Mouse (Mus musculus) large intestine, adult 2 months (tissue): ENCODE results near the gene Dnase1l1. TPM values are rescaled to one million over a fixed set of nuclear protein-coding genes. Genes with fewer than 3 reads are reported as not detected.
A peak's percentile ranks its signal among the peaks of the same experiment; 100 is the strongest.

Source experiments
- DNase-seq: peaks from one replicate; pipeline ENCODE4 v3.0.0-alpha.2; 2012; ENCODE audit warnings: low read depth, low spot score
- WGBS: fragments of 180-500 bp; shearing (Covaris S2); methylation state at CpG from one replicate; pipeline ENCODE4 v1.1.7; 2018; 5-methylcytosine and 5-hydroxymethylcytosine counted together
- polyA plus RNA-seq: library from polyadenylated mRNA; depleted of rRNA; stranded (reverse); fragments of >200 nt; gene quantifications from 2 replicates; pipeline ENCODE4 v1.2.3, GENCODE M21; 2012; rRNA removed

Dnase1l1 gene
- polyA plus RNA-seq = 20.5 and 25.7 TPM in 2 replicates

DNA sequence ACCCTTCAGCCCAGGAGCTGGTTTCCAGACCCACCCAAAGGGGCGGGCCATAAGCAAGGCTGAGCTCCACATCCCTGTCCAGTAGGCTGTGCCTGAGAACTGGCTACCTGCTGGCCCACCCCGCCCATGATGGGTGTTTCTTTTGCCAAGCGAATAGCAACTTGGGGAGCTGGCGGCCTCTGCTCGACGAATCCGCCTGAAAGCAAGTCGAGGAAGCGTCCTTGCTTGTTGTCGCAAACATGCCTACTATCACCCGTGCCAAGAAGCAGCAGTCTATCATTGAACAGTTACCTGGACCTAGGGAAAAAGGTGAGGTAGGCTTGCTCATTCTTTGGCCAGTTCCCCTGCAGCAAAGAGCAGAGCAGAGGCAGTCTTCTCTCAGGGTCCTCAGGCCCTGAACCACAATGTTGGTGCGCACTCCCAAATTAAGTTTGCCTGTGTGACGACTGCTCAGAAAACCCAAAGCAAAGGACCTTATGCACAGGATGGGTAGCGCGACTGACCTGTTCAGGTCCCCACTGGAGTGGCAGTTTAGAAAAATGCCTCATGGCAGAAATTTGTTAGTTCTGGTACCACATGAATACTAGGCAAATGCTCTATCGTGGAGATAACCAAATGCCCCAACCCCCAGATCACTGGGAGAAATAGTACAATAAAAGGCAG lies at the start of gene Dnase1l1, which contains the start of gene Taz:
Gene Dnase1l1 (minus strand): TSS at position 606 of the 663 bp plus-strand sequence.
Gene Taz (plus strand): TSS at position 181 of the 663 bp plus-strand sequence.
- no peak for DNase-seq
- WGBS = 13% methylated on average over 16 of the region's 16 CpGs

DNA sequence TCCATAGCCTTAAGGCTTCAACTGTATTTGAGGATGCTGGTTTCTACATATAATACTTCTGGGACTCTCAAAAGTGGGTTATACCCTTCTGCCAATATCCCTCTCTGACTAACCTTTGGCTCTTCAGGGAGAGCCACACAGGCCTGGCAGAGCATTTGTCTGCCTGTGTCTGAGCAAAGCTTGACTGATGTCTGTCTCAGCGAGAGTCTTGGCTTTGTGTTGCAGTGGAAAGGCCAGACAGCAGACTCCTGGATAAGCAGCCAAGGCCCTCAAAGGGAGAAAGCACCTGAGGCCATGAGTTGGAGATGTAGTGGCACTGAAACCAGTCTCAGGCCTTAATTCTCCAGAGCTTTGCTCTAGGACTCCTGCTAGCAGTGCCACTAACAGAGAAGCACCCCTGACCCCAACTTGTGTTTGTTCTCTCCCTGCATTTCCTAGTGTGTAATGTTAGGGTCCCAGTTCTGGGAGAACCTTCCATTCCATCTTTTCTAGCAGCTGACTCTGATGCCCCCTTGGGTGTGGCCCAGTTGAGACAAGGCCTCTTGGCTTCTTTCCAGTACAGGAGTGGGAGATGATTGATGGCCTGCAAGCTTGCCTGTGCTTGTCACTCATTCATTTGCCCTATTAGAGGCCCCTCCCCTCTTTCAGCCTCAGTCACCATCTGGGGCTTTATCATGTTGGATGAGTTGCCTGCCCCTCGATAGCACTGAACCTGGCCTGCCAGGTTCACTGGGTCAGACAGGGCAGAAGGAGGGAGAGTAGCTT lies 48.2 kb upstream of the Dnase1l1 start:
- no peak for DNase-seq
- WGBS = 40% methylated on average over 2 of the region's 2 CpGs

- DNase-seq = no peak
- WGBS = 35% methylated on average over 10 of the region's 10 CpGs
Measured at GRCm38 (mm10) chrX:74329215-74329671, 47.1 kb upstream of the Dnase1l1 start.

DNA sequence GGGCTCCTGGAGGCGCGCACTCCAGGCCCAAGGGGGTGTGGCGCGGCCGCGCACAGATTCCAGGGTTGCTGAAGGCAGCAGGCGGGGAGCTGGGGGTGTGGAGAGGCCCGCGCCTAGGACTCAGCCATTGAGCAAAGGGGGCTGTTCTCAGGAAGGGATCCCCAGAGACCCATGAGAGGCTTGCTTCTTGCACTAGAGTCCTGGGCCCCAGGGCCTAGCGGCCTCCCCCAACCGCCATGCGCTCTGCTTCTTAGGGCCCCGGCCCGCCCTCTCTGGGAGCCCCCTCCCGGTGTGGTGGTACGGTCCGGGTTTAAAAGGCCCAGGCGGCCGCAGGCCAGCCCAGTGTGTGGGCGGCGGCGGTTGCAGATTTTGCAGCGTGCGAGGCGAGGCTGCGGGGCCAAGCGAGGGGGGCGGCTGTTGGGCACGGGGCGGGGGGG lies 46.6 kb upstream of the Dnase1l1 start, which contains the start of gene Plxna3:
Gene Plxna3 (plus strand): TSS at position 342 of the 437 bp plus-strand sequence.
- 14% methylated on average over 28 of the region's 30 CpGs for WGBS
- peak; percentile 33 for DNase-seq

GRCm38 (mm10) chrX:74312540-74313464 lies 30.7 kb upstream of the Dnase1l1 start, which contains the start of gene Fam50a:
TSS of gene Fam50a (plus strand) at chrX:74313033.
- WGBS = 16% methylated on average over 59 of the region's 59 CpGs

DNA sequence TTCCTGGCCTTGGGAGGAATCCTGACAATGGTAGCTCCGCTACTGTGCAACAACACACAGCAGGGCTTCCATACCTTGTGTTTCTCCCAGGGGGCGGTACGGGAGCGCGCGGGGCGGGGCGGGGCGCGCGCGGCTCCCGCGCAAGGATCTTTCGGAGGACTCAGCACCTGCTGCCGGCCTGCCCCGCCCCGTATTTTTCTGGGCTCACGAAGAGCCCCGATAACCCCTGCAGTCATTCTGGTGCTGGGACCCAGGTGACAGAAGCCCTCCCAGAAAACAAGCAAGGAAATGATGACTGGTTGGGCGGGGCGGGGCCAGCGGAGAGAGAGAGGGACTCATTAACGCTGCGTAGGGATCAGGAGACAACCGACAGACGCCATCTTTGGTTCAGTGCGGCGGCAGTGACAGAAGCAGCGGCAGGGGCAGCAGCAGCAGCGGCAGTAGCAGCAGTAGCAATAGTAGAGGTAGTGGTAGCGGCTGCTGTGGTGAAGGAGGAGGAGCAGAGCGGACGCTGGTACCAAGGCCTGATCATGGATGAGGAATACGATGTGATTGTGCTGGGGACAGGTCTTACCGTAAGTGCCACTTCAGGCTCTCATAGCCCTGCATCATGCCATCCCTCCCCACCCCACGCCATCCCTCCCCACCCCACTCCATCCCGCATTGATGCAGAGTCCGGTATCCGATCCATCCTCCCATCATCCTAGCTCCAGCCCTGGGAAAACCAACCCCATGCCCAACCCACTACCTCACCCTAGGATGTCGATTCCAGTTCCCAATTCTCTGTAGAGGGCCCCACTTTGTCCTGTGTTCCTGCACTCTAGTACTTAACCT lies 22.9 kb upstream of the Dnase1l1 start, which contains the start of gene Gdi1:
Gene Gdi1 (plus strand): TSS at position 132 of the 834 bp plus-strand sequence.
- WGBS = 15% methylated on average over 41 of the region's 41 CpGs
- DNase-seq = no peak

More at GRCm38 (mm10) chrX:74312540-74313464, 30.7 kb upstream of the Dnase1l1 start, which contains the start of gene Fam50a:
- no peak for DNase-seq

GRCm38 (mm10) chrX:74299721-74300120 lies 17.6 kb upstream of the Dnase1l1 start:
- WGBS = 70% methylated on average over 3 of the region's 3 CpGs
- no peak for DNase-seq

DNA sequence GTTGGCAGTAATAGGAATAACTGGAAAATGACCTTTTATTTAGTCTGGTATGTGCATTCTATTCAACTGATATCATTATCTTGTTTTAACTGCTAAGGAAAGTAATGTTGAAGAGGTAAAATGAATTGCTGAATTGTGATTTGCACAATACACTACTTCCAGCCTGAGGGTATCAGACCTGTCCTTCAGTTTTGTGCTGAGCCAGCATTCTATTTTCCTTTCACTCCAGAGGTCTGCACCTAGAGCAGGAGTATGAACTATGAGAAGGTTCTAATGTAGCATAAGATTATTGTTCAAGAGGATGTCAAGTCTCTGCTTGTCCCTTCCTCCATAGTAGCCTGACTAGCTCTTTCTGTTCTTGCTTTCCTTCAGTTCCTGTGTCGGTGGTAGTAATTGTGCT lies 16.2 kb upstream of the Dnase1l1 start:
- 77% methylated on average over 1 of the region's 1 CpGs for WGBS
- no peak for DNase-seq

- WGBS = 16% methylated on average over 37 of the region's 37 CpGs
Measured at GRCm38 (mm10) chrX:74296538-74297448, 14.7 kb upstream of the Dnase1l1 start, which contains the start of gene Atp6ap1. TSS of gene Atp6ap1 (plus strand) at chrX:74297097.

GRCm38 (mm10) chrX:74293431-74293830 lies 11.3 kb upstream of the Dnase1l1 start:
- WGBS = 69% methylated on average over 4 of the region's 4 CpGs
- DNase-seq = no peak

More at GRCm38 (mm10) chrX:74296538-74297448, 14.7 kb upstream of the Dnase1l1 start, which contains the start of gene Atp6ap1:
- DNase-seq = peak; percentile 75

GRCm38 (mm10) chrX:74283092-74283437 lies 928 bp upstream of the Dnase1l1 start:
- WGBS = 28% methylated on average over 5 of the region's 5 CpGs

DNA sequence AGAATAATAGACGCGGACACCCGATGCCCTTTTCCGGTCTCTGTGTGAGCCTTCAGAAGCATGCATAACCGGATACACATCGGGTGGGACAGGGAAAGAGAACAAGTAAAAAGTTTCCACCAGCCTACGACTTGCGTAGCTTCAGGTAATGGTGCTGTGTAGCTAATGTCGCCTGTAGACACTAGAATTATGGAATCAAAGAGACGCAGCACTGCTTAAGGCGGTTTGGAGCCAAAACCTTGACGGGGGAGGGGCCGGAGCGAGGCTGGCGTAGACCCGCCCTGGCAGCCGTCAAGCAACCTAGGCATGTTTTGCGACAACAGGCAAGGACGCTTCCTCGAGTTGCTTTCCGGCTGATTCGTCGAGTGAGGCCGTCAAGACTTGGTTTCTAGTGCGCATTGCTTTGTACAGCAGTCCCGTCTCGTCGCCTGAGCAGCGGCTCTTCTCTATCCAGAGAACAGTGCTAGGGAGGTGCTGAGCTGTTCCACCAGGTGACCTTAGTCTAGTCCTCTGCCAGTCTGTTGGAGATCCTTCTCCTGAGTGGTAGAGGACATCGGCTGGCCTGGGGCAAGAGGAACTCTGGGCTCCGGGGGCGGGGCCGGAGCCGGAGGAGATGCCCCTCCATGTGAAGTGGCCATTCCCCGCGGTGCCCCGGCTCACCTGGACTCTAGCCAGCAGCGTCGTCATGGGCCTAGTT lies 406 bp upstream of the Dnase1l1 start:
- DNase-seq = no peak
- WGBS = 15% methylated on average over 39 of the region's 39 CpGs

More at GRCm38 (mm10) chrX:74283092-74283437, 928 bp upstream of the Dnase1l1 start:
- no peak for DNase-seq

GRCm38 (mm10) chrX:74281041-74281731 lies 951 bp downstream of the Dnase1l1 start:
- 13% methylated on average over 14 of the region's 14 CpGs for WGBS
- DNase-seq = no peak

GRCm38 (mm10) chrX:74277916-74278315 lies 4.2 kb downstream of the Dnase1l1 start:
- no peak for DNase-seq
- WGBS = 72% methylated on average over 8 of the region's 8 CpGs

DNA sequence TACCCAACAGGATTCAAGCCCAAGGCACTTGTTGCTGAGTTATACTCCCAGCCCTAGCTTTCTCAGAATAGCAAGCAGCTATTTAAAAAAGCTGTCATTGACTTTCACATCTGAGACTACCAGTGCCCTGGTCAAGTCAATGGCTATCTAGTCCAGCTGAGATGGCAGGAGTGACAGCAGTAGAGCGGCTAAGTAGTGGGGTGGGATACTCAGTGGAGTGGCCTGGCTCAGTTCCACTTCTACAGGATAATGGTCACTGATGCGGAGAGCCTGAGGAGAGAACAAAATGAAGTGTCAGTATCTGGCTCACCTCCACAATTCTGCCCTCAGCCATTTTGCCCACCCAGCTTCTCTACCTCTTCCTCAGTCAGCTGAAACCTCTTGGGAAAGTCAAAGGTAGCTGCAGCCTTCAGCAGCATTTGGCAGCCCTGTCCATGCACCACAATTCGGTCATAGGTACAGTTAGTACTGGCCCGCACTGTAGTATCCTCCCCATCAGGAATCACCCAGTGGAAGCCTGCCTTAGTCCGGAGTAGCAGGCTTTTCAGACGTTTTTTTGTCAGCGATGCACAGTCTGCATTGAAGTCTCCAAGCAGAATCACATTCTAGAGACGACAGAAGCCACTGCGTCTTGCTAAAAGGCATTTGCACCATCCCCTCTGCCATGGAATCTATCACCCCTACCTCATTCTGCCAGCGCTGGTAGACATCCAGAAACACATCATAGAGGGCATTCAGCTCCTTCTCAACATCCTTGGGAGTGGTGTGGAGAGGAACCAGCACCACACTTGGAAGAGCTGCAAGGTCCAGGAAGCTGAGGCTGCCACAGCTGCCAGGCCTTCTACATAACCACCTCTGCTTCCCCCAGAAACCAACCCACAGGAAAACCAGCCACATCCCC lies 8.5 kb downstream of the Dnase1l1 start:
- 40% methylated on average over 10 of the region's 10 CpGs for WGBS
- no peak for DNase-seq
